Mouse (Mus musculus) gastrocnemius, adult 2 months (tissue): ENCODE measurements around the gene Itpr1. TPM values are rescaled to one million over a fixed set of nuclear protein-coding genes. Genes with fewer than 3 reads are reported as not detected.

Experiments
- DNase-seq: peaks from one replicate; pipeline ENCODE4 v3.0.0; 2022
- H3K27ac ChIP-seq: fragments of 200-600 bp; 2 replicates; pipeline ENCODE4 v1.8.1; 2022; ENCODE audit warnings: mild to moderate bottlenecking
- H3K4me3 ChIP-seq: fragments of 200-600 bp; 2 replicates; pipeline ENCODE4 v1.8.1; 2022; ENCODE audit warnings: mild to moderate bottlenecking, moderate library complexity
- CTCF ChIP-seq: fragments of 200-600 bp; IDR thresholded peaks from 2 replicates; pipeline ENCODE4 v1.8.1; 2022; ENCODE audit warnings: antibody characterized with exemption, mild to moderate bottlenecking, moderate library complexity
- intact Hi-C: fragments of 180-260 bp; cut with DNase I; formaldehyde crosslinking; loops from one replicate; pipeline ENCODE4 v1.15.1; 2025
- total RNA-seq, 2 experiments: library from RNA; stranded (reverse); gene quantifications; 2 replicates each; pipeline ENCODE4 v1.2.3; 2021

The Itpr1 gene
- total RNA-seq, 2 experiments from 2014 or later, result 14.1 to 21.3 TPM

DNA sequence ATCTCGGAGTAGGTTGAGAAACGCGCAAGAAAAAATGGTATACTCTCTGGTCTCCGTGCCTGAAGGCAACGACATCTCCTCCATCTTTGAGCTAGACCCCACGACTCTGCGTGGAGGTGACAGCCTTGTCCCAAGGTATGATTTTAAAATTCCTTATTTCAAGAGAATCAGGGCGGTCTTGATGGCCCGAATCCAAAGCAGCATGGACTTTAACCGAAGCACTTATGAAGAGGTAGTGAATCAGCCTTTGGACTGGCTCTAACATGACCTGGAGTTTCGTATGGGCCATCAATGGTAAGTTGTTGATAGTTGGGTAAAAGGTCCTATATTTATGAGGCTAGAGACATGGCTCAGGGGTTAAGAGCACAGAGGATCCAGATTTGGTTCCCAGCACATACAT lies 156.1 kb downstream of the Itpr1 start:
- TF ChIP-seq CTCF, result no peak
- Histone ChIP-seq H3K4me3 (no peak overlapping the region), H3K27ac (no peak overlapping the region)
- no peak for DNase-seq
- intact Hi-C loops, result no loop called here

DNA sequence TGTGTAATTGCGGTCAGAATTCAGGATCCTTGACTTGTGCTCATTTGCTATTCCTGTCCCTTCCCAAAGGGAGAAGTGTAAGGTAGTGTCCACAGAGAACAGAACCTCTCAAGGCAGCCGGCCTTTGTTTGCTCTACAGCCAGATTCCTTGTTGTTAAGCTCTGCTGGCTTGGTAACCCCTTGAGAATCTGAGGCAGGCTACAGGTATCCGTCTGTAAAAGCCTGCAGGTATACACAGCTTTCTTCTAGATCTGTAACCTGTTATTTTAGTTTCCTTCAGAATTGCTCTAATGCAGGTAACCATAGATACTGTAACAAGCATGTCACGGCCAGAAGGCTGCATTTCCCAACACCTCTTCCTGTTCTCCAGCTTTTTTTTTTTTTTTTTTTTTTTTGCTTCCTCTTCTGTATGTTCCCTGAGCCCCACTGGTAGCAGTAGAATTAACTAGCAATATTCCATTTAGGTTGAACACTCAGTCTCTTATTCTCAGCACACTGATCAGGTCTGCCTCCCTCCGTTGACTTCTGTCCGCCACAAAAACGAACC lies 158.5 kb downstream of the Itpr1 start:
- H3K27ac ChIP-seq, result no peak overlapping the region
- DNase-seq, result no peak
- intact Hi-C loops, result no loop called here
- no peak overlapping the region for H3K4me3 ChIP-seq
- TF ChIP-seq CTCF, result no peak

GRCm38 (mm10) chr6:108374019-108374418 lies 161.1 kb downstream of the Itpr1 start:
- DNase-seq, result no peak
- Histone ChIP-seq H3K4me3 (no peak overlapping the region), H3K27ac (no peak overlapping the region)
- peak; percentile 9; the same call in 1 of the 2 replicates for TF ChIP-seq CTCF
- intact Hi-C loops, result no loop called here

GRCm38 (mm10) chr6:108379041-108379440 lies 166.1 kb downstream of the Itpr1 start:
- no peak for TF ChIP-seq CTCF
- intact Hi-C loops, result no loop called here
- H3K27ac ChIP-seq, result no peak overlapping the region
- DNase-seq, result no peak
- H3K4me3 ChIP-seq, result no peak overlapping the region

- Histone ChIP-seq H3K27ac (no peak overlapping the region), H3K4me3 (no peak overlapping the region)
- TF ChIP-seq CTCF, result no peak
- intact Hi-C loops, result no loop called here
- no peak for DNase-seq
Observed at GRCm38 (mm10) chr6:108380209-108380608, 167.3 kb downstream of the Itpr1 start.

DNA sequence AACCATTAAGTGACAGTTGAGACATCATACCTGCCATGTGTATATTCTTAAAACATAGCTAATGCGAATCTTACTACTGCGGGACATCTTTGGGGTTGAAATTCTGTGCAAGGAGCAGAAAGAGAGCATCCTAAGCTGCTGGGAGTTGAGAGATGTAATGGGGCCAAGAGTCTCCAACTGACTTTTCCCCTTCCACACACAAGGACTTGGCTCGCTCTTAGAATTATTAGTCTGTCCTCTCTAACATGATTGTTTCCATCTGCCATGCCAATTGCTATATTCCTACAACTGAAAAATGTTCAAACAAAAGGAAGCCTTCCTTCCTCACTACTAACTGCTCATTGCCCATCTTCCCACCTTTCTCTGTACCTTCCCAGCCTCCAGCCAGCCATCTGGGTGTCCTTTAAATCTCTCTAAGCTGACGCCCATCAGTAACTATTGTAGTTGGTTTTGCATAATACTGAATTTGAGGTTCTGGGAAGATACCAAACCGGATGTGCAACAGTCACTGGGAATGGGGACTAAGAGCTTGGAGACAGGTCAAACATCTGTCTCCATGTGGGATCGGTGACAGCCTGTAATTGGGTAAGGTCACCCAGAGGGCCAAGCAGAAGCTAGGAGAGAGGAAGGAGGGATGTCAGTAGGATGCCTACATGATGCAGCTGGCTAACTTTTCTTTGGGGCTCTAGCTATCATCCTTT lies 177.9 kb downstream of the Itpr1 start:
- no peak for DNase-seq
- Histone ChIP-seq H3K27ac (no peak overlapping the region), H3K4me3 (no peak overlapping the region)
- TF ChIP-seq CTCF, result no peak
- intact Hi-C loops, result no loop called here

- Histone ChIP-seq H3K27ac (no peak overlapping the region), H3K4me3 (no peak overlapping the region)
- intact Hi-C loops, result no loop called here
- no peak for TF ChIP-seq CTCF
- no peak for DNase-seq
Observed at GRCm38 (mm10) chr6:108393131-108393530, 180.2 kb downstream of the Itpr1 start.

GRCm38 (mm10) chr6:108397956-108398355 lies 185.1 kb downstream of the Itpr1 start:
- no peak for TF ChIP-seq CTCF
- Histone ChIP-seq H3K4me3 (no peak overlapping the region), H3K27ac (no peak overlapping the region)
- no peak for DNase-seq
- intact Hi-C loops, result no loop called here

DNA sequence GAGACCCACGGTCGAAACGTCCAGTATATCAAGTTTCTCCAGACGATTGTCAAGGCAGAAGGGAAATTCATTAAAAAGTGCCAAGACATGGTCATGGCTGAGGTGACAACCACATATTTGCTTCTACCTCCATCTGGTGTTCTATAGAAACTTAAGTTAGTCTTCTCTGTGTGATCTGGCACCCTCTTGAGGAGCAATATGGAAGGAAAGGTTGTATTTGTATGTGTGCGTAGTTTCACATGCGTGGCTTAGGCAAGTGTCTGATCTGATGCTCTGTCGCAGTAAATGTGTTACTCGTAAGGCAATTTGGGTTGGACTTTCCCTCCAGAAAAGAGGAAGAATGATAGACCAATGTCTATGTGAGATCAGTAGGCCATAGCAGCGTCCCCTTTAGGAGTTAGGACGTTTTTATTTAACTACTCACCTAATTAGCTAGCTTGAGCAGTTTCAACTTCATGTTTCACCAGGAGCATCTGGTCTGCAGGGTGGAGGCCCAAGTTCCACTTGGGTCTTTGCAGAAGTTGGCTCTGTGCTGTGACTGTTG lies 188.6 kb downstream of the Itpr1 start:
- H3K4me3 ChIP-seq, result no peak overlapping the region
- H3K27ac ChIP-seq, result no peak overlapping the region
- peak; percentile 23; the same call in 1 of the 2 replicates for TF ChIP-seq CTCF
- no peak for DNase-seq
- intact Hi-C loops, result no loop called here

GRCm38 (mm10) chr6:108404736-108405135 lies 191.8 kb downstream of the Itpr1 start:
- intact Hi-C loops, result no loop called here

GRCm38 (mm10) chr6:108408053-108408452 lies 195.2 kb downstream of the Itpr1 start:
- no peak overlapping the region for H3K27ac ChIP-seq
- intact Hi-C loops, result no loop called here
- no peak for DNase-seq
- peak; percentile 84 for TF ChIP-seq CTCF
- H3K4me3 ChIP-seq, result no peak overlapping the region

More at GRCm38 (mm10) chr6:108404736-108405135, 191.8 kb downstream of the Itpr1 start:
- no peak for DNase-seq
- Histone ChIP-seq H3K27ac (no peak overlapping the region), H3K4me3 (no peak overlapping the region)
- TF ChIP-seq CTCF, result no peak

GRCm38 (mm10) chr6:108408726-108409125 lies 195.8 kb downstream of the Itpr1 start:
- H3K4me3 ChIP-seq, result no peak overlapping the region
- intact Hi-C loops, result no loop called here
- TF ChIP-seq CTCF, result no peak
- DNase-seq, result no peak
- no peak overlapping the region for H3K27ac ChIP-seq

DNA sequence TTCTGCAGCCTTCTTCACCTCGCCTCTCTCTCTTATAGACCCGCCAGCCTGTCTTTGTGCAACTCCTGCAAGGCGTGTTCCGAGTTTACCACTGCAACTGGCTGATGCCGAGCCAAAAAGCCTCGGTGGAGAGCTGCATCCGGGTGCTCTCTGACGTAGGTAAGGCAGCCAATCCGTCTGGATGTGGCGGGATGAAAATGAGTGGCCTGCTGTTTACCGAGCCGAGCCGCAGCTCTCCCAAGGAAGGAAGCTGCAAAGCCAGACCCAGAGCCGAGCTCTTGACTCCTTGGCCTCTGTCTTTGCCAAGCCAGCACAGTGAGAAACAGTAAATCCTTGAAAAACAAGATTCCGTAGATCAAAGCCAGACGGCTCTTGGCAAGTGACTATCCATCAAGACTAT lies 197.9 kb downstream of the Itpr1 start:
- H3K4me3 ChIP-seq, result no peak overlapping the region
- DNase-seq, result peak; percentile 52
- peak overlapping the region; percentile 38; the same call in 1 of the 2 replicates for H3K27ac ChIP-seq
- intact Hi-C loops, result no loop called here
- no peak for TF ChIP-seq CTCF
